Mouse (Mus musculus) liver, embryonic 11.5 days (tissue): ENCODE data around the gene Mcf2l. TPM values are rescaled to one million over a fixed set of nuclear protein-coding genes. Genes with fewer than 3 reads are reported as not detected.

Experiments used
- ATAC-seq: fragments of 200-750 bp; cut with Nextera tagmentation; replicated peaks from 2 replicates; pipeline ENCODE4 v1.8.0; 2017; ENCODE audit warnings: moderate number of reproducible peaks, mild to moderate bottlenecking, moderate TSS enrichment, moderate library complexity; ENCODE audit not compliant: low FRiP score
- DNase-seq: peaks from one replicate; pipeline ENCODE4 v3.0.0-alpha.2; 2017; ENCODE audit warnings: low spot score
- H3K27ac ChIP-seq: fragments of 300-500 bp; sonication (generic); 2 replicates; pipeline ENCODE4 v1.5.1; 2014; ENCODE audit warnings: mild to moderate bottlenecking, low read depth, low read length, control low read depth
- H3K27me3 ChIP-seq: fragments of 300-500 bp; sonication (generic); replicated peaks from 2 replicates; pipeline ENCODE4 v1.6.1; 2014; ENCODE audit warnings: low read length, mixed read lengths; ENCODE audit not compliant: control insufficient read depth, insufficient read depth
- H3K36me3 ChIP-seq: fragments of 300-500 bp; sonication (generic); 2 replicates; pipeline ENCODE4 v1.6.1; 2014; ENCODE audit warnings: mild to moderate bottlenecking, low read length, moderate library complexity, mixed read lengths; ENCODE audit not compliant: control insufficient read depth, insufficient read depth
- H3K4me1 ChIP-seq: fragments of 300-500 bp; sonication (generic); replicated peaks from 2 replicates; pipeline ENCODE4 v1.6.1; 2014; ENCODE audit warnings: low read length, mixed read lengths; ENCODE audit not compliant: control insufficient read depth, insufficient read depth
- H3K4me2 ChIP-seq: fragments of 300-500 bp; sonication (generic); 2 replicates; pipeline ENCODE4 v1.6.1; 2014; ENCODE audit warnings: mild to moderate bottlenecking, control low read depth, moderate library complexity
- H3K4me3 ChIP-seq: fragments of 300-500 bp; sonication (generic); 2 replicates; pipeline ENCODE4 v1.5.1; 2014; ENCODE audit warnings: low read depth, low read length, control low read depth
- H3K9ac ChIP-seq: fragments of 300-500 bp; sonication (generic); 2 replicates; pipeline ENCODE4 v1.6.1; 2014; ENCODE audit warnings: low read depth, low read length, control low read depth
- H3K9me3 ChIP-seq: fragments of 300-500 bp; sonication (generic); 2 replicates; pipeline ENCODE4 v1.6.1; 2016; ENCODE audit warnings: low read length, inconsistent platforms, mixed read lengths; ENCODE audit not compliant: control insufficient read depth
- WGBS: fragments of 180-500 bp; shearing (Covaris S2); extraction: QIAGEN DNeasy Blood & Tissue Kit; methylation state at CpG from one replicate; pipeline ENCODE4 v1.1.7; 2014; 5-methylcytosine and 5-hydroxymethylcytosine counted together
- polyA plus RNA-seq: library from polyadenylated mRNA; unstranded; fragments of >200 nt; fragmentation: Nextera tagmentation; extraction: Ambion mirVana; gene quantifications from 2 replicates; pipeline ENCODE4 v1.2.1, GENCODE M21; 2014

Mcf2l gene
- polyA plus RNA-seq, 1 experiment from 2014 or later = 4.3 TPM

DNA sequence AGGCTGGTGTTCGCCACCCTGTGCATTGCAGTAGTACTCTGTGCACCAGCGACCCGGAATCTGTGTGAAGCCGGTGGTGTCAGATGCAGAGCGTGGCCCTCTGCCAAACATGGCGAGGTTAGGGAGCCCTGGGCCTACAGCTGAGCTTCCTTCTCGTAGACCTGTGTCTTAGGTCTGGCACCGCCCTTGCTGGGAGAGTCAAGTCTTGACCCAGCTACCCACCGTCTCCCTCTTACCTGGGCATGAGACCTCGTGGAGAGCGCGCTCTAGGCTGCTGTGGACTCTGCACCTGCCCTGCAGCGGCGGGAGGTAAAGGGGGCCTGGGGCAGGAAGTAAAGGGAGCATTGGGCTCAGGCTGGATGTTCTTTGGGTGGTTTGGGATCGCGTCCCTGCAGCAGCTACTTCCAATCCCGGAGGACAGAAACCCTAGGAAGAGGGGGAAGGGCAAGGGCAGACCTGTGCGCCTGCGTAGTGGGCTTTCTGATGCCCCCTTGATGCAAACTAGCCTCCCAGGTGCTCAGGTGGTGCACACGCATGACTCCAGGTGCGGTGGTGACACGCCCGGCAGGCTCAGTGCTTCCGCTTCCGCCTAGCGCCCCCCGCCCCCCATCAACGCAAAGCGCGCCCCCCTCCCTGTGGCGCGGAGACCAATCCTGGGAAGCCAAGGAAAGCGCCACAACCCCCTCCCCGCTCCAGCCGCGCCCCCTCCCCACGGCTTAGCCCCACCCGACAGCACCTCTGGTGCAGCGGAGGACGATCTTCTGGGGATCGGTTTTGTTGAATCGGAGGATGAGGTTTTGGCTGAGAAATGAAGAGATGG, 41.8 kb downstream of the Mcf2l start:
- Histone ChIP-seq H3K4me2 (peak overlapping the region; percentile 58), H3K4me1 (no peaks in the 10 kb centered on the region), H3K27me3 (peaks cover 23% of the 10 kb centered on the region), H3K27ac (no peak overlapping the region), H3K36me3 (no peaks in the 10 kb centered on the region), H3K4me3 (peak overlapping the region; percentile 38), H3K9ac (no peak overlapping the region), H3K9me3 (no peaks in the 10 kb centered on the region)
- DNase-seq = peak; percentile 49
- ATAC-seq = no peak
- WGBS = 20% methylated on average over 42 of the region's 42 CpGs

DNA sequence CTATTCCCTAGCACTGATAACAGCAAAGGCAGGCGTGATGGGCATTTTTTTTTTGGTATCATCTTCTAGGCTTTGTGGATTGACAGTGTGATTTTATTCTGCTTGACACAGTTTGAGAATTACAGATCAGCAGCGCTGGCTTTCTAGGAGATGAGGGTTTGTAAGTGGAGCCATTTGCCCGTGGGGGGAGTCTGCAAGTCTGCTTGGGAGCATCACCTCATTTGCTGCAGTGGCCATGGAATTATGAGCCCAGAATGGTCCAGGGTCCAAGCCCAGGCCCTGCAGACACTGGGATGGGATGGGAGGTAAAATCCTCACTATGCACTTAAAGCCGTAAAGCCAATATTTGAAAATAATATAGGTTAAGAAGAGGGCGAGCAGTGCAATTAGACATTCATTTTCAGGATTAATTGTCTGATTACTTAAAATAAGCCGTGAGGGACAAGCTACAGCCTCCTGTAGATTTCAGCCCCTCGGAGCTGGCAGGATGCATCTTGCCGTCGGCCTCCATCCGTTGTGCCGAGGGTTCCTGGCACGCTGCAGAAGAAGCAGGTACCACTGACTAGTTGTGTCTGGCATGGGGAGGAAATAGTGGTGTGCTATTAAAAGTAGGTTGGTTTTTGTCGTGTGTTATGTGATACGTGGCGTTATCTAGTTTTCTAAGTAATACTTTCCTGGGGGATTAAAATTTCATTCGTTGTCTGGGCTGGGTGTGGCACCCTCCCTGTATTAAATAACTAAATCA, 42.7 kb downstream of the Mcf2l start:
- ATAC-seq (no peak), DNase-seq (no peak)
- no peaks in the 10 kb centered on the region for H3K4me1 ChIP-seq
- 66% methylated on average over 16 of the region's 16 CpGs for WGBS
- no peaks in the 10 kb centered on the region for H3K36me3 ChIP-seq
- peak overlapping the region; percentile 38; the same call in 1 of the 2 replicates for H3K4me3 ChIP-seq
- H3K9me3 ChIP-seq = no peaks in the 10 kb centered on the region
- peaks cover 23% of the 10 kb centered on the region for H3K27me3 ChIP-seq
- H3K9ac ChIP-seq = no peak overlapping the region
- H3K4me2 ChIP-seq = peak overlapping the region; percentile 58; the same call in 1 of the 2 replicates
- H3K27ac ChIP-seq = no peak overlapping the region

- no peak for ATAC-seq
- 76% methylated on average over 3 of the region's 3 CpGs for WGBS
- Histone ChIP-seq H3K4me1 (no peaks in the 10 kb centered on the region), H3K27me3 (peaks cover 23% of the 10 kb centered on the region), H3K9ac (no peak overlapping the region), H3K4me2 (no peak overlapping the region), H3K36me3 (no peaks in the 10 kb centered on the region), H3K27ac (no peak overlapping the region), H3K9me3 (no peaks in the 10 kb centered on the region), H3K4me3 (no peak overlapping the region)
- DNase-seq = no peak
Observed at GRCm38 (mm10) chr8:12917029-12917428, 43.4 kb downstream of the Mcf2l start.

GRCm38 (mm10) chr8:12917831-12918230, 44.2 kb downstream of the Mcf2l start:
- Histone ChIP-seq H3K9me3 (no peaks in the 10 kb centered on the region), H3K4me3 (no peak overlapping the region), H3K9ac (no peak overlapping the region), H3K4me1 (no peaks in the 10 kb centered on the region), H3K4me2 (no peak overlapping the region), H3K27ac (no peak overlapping the region), H3K36me3 (no peaks in the 10 kb centered on the region), H3K27me3 (peaks cover 23% of the 10 kb centered on the region)
- WGBS = 77% methylated on average over 4 of the region's 4 CpGs
- DNase-seq (no peak), ATAC-seq (no peak)

DNA sequence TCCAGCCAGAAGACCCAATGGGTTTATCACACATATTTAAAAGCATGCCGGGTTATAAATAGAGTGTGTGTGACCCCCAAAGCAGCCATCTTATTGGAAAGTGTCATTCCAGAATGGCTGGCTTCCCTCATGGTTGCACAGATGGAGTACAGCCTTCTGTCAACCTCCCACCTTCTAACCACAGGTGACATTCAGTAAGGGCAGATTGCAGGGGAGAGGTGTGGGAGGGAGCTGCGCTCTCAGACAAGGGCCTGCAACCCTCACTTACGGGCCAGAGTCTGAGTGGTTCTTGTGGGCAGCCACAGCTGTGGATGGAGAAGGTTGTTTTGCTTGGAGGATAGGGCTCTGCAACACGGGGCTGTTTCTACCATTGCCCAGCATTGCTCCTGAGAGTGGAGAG, 47.0 kb downstream of the Mcf2l start:
- DNase-seq = no peak
- 77% methylated on average over 4 of the region's 4 CpGs for WGBS

GRCm38 (mm10) chr8:12925051-12925450, 51.4 kb downstream of the Mcf2l start:
- H3K27me3 ChIP-seq = no peaks in the 10 kb centered on the region
- no peaks in the 10 kb centered on the region for H3K9me3 ChIP-seq
- H3K9ac ChIP-seq = no peak overlapping the region
- H3K4me1 ChIP-seq = no peaks in the 10 kb centered on the region; the same call in 1 of the 2 replicates
- DNase-seq (no peak), ATAC-seq (no peak)
- no peaks in the 10 kb centered on the region for H3K36me3 ChIP-seq
- 80% methylated on average over 8 of the region's 8 CpGs for WGBS
- H3K27ac ChIP-seq = no peak overlapping the region
- H3K4me2 ChIP-seq = no peak overlapping the region
- H3K4me3 ChIP-seq = no peak overlapping the region

More for the DNA sequence above, 47.0 kb downstream of the Mcf2l start:
- no peaks in the 10 kb centered on the region for H3K36me3 ChIP-seq
- no peak overlapping the region for H3K4me3 ChIP-seq
- no peak for ATAC-seq
- peaks cover 13% of the 10 kb centered on the region for H3K27me3 ChIP-seq
- H3K9me3 ChIP-seq = no peaks in the 10 kb centered on the region
- no peak overlapping the region for H3K27ac ChIP-seq
- H3K4me2 ChIP-seq = no peak overlapping the region
- no peak overlapping the region for H3K9ac ChIP-seq
- no peaks in the 10 kb centered on the region for H3K4me1 ChIP-seq

DNA sequence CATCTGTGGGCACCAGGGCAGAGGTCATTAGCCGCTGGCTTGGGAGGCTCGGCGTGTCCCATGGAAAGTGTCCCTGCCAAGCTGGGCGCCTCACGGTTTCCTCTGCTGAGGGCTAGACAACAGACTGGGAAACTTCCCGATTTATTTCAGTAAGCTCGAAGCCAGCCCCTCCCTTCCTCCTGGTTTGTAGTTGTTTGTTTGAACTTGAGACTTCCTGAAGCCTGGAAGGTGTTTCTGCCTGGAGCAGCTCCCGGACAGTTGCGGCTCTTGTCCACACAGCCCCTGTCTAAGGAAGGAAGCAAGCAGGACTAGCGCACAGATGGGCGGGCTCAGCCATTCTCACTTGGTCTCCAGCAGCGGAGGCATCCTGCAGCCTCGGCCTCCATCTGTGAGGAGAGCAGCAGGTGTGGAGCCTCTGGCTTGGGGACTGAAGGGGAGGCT, 52.4 kb downstream of the Mcf2l start:
- no peak overlapping the region for H3K9ac ChIP-seq
- ATAC-seq = no peak
- H3K4me2 ChIP-seq = no peak overlapping the region
- no peak for DNase-seq
- H3K4me3 ChIP-seq = no peak overlapping the region
- WGBS = 58% methylated on average over 13 of the region's 13 CpGs
- H3K9me3 ChIP-seq = no peaks in the 10 kb centered on the region
- no peak overlapping the region for H3K27ac ChIP-seq
- H3K36me3 ChIP-seq = no peaks in the 10 kb centered on the region
- H3K27me3 ChIP-seq = no peaks in the 10 kb centered on the region
- H3K4me1 ChIP-seq = peaks cover 3% of the 10 kb centered on the region; the same call in 1 of the 2 replicates

GRCm38 (mm10) chr8:12927204-12927983, 53.8 kb downstream of the Mcf2l start:
- Histone ChIP-seq H3K4me2 (no peak overlapping the region), H3K4me3 (no peak overlapping the region)
- 59% methylated on average over 7 of the region's 7 CpGs for WGBS

More at GRCm38 (mm10) chr8:12927204-12927983, 53.8 kb downstream of the Mcf2l start:
- ATAC-seq (0 out of 2 replicates have a peak, but pooled peaks have one; percentile 18), DNase-seq (peak; percentile 55)
- H3K27ac ChIP-seq = no peak overlapping the region
- no peaks in the 10 kb centered on the region for H3K36me3 ChIP-seq
- H3K9me3 ChIP-seq = no peaks in the 10 kb centered on the region
- no peaks in the 10 kb centered on the region for H3K27me3 ChIP-seq
- peaks cover 3% of the 10 kb centered on the region; the same call in 1 of the 2 replicates for H3K4me1 ChIP-seq
- no peak overlapping the region for H3K9ac ChIP-seq
